Mouse (Mus musculus) lung, postnatal 4 days (tissue): Measurements from ENCODE around the gene Arid4b.
"Not testable (repeated sequence)": the region's sequence is repeated elsewhere in the genome, so short reads cannot be mapped to it uniquely, and the experiment has no call there.

Source experiments
- DNase-seq, 2 experiments: peaks; one replicate each; pipeline ENCODE4 v3.0.0; 2021

The Arid4b gene

DNA sequence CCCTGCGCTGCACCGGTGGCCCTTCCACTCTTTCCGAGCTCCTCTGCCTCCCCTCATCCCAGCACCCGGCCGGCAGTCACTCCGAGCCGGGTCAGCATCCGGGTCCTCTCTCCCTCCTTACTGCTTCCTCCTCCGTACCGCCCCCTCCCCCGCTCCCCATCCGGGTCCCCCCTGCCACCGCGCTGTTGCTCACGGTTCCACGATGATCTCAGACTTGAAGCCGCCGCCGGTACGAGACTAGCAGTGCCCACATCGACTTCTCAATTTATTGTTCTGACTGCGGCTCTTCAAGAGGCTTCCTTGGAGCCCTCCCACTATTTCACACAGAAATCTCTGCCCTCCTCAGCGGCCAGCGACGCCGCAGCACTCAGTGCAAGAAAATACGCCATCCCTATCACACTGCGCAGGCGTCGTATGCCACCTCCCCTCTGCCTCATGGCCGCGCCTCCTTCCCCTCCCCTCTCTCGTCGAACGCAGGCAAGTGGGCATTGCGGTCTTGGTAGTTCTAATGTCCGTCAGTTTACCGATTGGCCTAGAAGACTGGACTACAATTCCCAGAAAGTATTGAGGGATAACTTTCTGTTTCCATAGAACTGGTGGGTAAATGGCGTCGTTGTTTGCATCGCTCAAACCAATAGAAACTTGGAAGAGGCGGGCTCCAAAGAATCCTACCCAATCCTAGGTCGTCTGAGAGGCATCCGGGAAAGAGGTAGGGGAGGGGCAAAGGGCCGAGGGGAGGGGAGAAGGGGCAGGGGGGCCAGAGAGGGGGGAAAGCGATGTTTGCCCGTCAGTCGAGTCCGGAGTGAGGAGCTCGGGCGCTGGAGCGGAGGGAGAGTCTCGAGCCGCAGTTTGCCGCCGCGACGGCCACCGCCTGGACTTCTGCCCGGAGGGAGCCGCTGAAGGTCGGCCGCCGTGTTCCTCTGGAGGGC is at the start of gene Arid4b, which contains the start of gene Ggps1:
Gene Arid4b (plus strand): TSS at position 220 of the 929 bp plus-strand sequence.
Gene Ggps1 (minus strand): TSS at position 476 of the 929 bp plus-strand sequence.
- DNase-seq: peak; percentile 97 to 99

DNA sequence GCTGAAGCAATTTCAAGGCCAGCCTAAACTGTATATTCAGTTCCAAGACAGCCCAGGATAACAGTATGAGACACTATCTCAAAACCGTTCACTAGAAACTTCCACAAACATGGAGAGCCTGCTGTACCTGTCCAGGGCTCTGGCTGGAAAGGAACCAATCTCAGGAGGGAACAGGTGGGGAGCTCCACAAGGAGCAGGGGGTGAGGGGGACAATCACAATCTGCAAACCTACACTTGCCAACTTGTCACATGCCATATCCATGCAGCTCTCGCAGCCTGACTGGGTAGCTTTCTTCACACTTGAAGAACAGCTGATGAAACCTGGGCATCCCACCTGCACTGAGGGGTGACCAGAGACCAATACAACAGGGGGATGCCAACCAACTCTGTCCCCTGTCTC is 49.0 kb upstream of the Arid4b start:
- DNase-seq: no peak

DNA sequence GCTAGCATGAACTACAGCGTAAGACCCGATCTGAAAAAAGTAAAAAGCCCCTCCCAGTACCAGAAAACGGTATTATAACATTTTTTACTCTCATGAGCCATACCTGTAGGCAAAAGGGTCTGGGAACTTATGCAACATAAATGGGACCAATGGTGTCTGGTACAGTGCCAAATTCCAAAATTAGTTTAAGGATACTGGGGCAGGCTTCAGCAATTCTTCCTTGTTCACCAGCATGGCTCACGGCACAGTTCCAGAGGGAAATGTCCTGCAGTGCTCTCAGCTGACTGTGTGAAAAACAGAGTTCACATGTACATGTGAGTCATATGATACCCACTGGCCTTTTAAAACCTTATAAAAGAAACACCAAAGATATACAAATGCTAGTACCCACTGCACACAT is 48.5 kb upstream of the Arid4b start:
- no peak for DNase-seq

DNA sequence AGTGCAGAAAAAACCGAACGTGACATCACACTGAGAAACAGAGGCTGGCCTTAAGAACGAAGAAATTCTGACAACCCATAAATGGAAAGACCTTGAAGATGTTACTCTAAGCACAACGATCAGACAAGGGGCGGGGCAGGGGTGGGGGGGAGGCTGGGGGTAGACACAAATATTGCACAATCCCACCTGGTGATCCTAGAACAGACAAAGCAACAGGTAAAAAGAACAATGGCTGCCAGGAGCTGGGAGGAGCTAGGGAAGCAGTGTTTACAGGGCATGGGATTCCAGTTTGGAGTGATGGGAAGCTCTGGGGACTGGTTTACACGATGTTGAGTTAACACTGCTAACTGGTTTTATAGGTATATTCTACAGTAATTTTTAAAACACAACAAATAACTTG is 47.4 kb upstream of the Arid4b start:
- DNase-seq: no peak

DNA sequence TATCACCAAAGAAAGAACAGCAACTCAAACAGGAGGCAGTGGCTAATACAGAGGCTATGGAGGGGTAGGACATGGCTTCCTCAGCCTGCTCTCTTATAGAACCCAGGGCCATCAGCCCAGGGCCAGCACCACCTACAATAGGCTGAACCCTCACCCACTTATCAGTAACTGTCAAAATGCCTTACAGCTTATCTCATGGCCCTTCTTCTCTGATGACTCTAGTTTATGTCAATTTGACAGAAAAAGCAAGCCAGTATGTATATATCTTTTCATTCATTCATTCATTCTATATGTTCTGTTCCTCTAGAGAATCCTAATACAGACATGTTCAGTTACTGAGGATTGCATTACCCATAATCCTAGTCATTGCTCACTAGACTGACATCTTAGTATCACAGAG is 44.7 kb upstream of the Arid4b start:
- no peak for DNase-seq

DNA sequence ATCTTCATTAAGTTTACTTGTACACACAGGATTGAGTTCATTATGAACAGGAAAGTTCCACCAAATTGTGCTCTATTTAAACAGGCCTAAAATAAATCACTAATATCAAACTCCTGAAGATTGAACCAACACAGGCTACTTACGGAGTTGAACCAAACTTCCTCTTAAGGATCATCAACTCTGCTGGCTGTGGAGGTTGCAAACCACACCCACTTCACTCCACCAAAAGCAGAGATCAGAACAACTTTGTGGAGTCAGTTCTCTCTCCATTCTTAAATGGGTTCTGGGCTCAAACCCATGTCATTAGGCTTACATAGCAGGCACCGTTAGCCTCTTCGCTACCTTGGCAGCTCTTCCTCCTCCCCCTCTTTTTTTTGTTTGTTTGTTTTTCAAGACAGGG is 44.2 kb upstream of the Arid4b start:
- no peak for DNase-seq

DNA sequence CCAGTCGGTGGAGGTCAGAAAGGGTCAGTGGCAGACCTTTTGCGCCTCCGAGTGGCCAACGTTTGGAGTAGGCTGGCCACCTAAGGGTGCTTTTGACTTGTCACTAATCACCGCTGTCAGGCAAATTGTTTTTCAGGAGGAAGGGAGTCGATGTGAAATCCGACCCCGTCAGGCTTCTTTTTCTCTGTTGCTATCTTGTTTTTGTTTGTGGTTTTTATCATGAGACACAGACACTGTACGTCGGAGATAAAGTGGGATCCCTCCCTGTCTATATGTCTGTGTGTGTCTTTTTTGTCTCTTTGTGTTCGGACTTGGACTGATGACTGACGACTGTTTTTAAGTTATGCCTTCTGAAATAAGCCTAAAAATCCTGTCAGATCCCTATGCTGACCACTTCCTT is 41.6 kb upstream of the Arid4b start:
- DNase-seq: not testable (repeated sequence)

DNA sequence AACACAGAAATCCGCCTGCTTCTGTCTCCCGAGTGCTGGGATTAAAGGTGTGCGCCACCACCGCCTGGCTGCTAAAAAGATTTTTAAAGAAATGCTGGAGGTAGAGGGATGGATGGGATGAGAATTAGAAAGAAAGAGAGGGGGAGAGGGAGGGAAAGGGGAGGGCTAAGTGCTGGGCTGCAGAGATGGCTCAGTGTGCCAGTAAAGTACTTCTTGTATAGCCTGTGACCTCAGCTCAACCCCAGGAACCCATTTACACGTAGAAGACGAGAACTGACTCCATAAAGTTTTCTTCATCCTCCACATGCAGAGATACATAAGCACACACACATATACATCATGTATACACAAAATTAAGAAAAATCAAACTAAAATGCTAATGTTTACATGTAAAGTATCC is 37.5 kb upstream of the Arid4b start:
- DNase-seq: no peak

DNA sequence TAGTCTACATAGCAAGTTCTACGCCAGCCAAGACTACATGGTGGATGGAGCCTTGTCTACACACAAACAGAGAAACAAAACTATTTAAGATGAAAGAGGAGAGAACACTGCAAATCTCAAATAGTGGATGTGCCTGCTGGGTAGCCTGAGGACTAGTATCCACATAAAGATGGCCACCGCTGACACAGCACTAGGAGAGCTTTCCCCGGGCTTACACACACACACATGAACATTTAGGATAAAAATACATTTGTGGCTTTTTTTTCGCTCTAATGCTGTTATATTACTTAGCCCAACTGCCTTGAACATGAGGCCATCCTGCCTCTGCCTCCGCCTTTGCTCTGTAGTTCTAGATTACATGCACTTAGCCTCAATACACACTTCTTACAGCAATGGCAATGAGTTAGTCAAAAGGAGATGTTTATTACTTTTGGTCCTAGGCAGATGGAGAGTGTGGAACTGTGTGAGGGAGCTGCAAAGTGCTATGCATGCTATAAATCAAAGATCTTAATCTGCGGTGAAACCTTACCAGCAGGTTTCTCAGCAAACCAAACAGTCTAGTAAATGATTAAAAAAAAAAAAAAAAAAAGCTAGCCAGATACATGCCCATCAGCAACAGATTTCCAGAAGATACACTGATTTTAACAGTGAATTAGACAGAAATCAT is 36.7 kb upstream of the Arid4b start:
- DNase-seq: no peak

DNA sequence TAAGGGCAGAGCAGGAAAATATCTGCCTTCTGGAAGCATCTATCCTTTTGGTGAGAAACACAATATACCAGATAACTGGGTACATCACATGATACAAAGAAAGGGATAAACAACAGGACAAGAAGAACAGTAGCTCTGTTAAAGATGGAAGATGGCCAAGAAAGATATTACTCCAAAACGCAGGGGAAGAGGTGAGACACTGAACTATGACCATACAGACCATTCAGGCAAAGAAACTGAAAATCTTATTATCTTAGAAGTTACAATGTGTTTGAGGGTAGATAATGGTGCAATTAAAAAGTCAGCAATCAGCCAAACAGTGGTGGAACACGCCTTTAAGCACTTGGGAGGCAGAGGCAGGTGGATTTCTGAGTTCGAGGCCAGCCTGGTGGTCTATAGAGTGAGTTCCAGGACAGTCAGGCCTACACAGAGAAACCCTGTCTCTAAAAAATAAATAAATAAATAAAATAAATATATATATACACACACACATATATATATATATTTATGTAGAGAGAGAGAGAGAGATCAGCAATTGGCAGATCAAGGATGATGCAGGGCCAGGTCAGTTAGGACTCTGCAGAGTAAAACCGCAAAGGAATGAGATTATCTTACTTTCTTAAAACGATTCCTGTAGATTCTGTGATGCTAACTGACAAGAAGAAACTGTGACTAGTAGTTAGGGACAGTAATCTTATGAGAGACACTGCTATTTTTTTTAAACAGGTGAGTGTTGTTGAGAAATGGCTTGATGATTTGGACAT is 29.5 kb upstream of the Arid4b start:
- DNase-seq: no peak

DNA sequence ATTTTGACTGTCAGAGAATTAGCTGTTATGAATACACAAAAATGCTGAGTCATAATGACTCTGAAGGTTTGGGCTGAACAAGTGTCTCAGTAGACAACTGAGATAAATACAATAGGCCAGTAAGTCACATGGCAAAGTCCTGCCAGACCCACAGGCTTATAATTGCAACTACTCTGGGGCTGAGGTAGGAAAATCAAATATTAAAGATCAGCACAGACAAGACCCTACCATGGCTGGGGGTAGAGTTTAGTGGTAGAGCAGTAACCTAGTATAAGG is 29.0 kb upstream of the Arid4b start:
- no peak for DNase-seq

DNA sequence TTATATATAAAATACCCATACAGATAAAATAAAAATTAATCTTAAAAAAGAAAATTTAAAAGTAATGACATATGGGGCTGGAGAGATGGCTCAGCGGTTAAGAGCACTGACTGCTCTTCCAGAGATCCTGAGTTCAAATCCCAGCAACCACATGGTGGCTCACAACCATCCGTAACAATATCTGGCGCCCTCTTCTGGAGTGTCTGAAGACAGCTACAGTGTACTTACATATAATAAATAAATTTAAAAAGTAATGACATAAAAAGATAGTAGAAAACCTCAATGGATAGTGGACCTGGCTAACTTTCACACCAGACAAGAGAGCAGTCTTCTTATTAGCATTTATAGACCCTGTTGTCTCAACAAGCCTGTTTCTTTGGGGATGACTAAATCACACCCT is 27.7 kb upstream of the Arid4b start:
- DNase-seq: not testable (repeated sequence)

DNA sequence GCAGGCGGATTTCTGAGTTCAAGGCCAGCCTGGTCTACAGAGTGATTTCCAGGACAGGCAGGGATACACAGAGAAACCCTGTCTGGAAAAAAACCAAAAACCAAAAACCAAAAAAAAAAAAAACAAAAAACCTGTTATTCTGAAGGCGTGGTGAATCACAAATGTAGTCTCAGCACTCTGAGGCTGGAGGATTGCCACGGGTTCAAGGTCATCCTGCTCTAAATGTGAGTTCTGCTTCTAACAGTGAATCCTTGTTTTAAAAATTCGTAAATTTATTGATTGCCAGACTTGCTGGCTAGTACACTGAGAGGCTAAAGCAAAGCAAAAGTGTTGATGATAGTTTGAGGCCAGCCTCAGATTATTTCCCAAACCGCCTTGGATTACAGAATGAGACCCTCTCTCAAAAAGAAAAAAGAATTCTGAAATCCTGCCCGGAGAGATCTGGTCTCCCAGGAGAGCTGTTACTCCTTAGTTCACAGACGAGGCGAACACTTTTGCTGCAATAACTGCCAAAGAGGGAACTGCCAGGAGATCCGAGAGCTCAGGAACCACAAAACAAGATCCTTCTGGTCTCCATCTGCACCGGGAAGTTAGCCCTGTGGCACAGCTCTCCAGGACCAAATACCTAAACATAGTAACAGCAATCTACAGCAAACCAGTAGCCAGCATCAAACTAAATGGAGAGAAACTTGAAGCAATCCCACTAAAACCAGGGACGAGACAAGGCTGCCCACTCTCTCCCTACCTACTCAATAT is 27.0 kb upstream of the Arid4b start:
- no peak for DNase-seq

DNA sequence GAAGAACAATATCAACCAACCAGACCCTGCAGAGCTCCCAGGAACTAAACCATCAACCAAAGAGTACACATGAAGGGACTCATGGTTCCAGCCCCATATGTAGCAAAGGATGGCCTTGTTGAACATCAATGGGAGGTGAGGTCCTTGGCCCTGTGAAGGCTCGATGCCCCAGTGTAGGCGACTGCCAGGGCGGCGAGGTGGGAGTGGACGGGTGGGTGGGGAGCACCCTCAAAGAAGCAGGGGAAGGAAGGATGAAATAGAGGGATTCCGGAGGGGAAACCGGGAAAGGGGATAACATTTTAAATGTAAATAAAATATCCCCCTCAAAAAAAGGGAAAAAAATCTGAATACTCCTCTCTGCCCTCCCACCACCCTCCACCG is 24.1 kb upstream of the Arid4b start:
- DNase-seq: no peak

DNA sequence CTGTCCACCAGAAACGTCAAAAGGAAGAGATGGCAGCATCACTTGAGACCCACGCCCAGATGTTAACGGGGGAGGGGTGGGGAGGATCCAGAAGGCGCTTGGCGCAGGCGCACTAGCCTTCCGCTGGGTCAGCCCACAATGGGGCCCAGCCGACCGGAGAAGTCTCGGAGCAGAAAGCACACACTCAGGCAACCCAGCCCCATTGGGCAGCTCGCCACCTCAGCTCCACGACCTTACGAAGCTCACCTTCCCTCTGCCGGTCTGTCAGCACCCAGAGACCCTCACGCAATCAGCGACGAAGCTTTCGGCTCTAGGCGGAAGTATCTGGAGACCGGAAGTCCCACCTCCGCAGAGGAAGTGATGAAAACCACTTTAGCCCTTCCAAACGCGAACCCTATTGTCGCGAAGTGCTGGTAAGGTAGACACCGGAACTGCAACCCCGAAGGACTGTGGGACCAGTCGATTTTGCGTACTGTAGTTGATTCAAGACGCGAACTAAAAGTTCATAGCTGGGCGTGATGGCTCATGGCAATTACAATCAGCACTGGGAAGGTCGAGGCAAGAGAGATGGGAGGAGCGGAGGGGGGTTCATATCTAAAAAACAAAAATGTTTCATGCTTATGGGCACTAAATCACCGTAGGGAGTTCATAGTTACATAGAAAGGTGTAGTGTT is 23.6 kb upstream of the Arid4b start, which contains the start of gene Tbce:
Gene Tbce (minus strand): TSS at position 347 of the 674 bp plus-strand sequence.
- peak; percentile 92 to 93 for DNase-seq

DNA sequence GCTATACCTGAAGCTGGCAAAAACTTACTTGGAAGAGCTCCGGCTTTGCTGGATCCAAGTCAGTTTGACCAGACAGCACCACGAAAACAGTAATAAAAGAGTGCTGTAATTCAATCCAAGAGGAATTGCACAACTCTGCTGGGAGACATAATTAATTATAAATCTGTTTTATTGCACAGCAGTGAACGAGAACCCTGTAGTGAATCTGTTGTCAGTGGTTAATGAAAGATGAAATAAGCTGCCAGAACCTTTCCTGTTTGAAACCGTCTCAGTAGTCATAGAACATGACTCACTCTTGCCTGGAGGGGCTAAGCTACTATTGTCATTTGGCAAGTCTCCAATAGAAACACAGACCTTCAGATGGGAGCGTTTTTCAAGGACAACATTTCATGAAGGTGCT is 22.8 kb upstream of the Arid4b start:
- no peak for DNase-seq

DNA sequence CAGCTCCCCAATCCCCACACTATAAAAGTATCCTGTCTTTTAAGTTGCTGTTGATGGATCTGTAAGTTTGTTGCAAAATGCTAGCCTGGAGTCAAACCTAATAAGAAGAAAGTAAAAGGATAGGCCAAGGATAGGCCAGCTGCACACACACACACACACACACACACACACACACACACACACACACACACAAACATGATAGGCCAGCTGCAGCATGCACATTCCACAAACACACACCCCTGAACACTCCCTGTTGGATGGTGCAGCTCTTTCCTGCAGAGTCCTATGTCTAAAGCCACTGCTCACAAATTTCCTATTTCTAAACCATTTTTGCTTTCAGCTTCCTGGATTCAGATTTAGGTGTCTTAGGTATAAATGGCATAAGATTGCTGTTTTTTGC is 19.2 kb upstream of the Arid4b start:
- DNase-seq: no peak

DNA sequence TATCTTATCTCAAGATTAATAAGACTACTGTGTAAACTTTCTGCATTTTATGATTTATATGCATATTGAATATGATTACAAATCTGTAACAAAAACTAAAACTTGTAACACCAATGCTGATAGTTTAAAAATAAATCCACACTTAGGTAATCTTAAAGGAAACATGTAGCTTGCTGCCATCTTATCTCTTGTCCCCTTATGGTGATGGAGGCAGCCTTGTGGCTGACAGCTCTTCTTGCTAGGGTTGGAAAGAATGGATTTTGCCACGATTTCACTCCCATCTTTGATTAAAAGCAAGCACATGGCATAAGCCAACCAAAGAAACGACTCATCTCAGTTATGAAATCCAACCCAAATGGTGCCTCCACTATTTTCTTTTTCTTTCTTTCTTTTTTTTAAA is 18.5 kb upstream of the Arid4b start:
- no peak for DNase-seq

DNA sequence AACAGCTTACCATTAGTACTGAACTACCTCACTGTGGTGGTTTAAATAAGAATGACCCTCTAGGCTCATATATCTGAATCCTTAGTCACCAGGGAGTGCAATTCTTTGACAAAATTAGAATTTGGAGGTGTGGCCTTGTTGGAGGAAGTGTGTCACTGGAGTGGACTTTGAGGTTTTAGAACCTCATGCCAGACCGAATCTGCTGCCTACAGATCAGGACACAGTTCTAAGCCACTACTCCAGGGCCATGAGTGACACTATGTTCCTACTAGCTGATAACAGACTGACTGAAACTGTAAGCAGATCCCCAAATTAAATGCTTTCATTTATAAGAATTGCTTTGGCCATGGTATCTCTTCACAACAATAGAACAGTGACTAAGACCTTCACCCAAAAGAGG is 13.2 kb upstream of the Arid4b start:
- DNase-seq: no peak

DNA sequence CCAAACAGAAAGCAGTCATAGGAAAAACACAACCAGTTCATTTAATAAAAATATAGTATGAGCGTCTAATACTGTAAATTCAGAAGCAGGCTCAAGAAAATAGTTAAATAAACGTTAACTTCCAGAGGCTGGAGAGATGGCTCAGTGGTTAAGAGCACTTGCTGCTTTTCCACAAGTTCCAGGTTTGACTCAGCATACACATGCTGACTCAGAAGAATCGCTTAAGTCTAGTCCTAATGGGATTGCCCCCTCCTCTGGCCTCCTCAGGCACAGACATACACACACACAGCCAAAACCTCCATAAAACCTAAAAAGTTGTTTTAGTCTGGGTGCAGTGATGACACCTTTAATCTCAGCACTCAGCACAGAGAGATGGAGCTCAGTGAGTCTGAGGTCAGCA is 6.2 kb upstream of the Arid4b start:
- DNase-seq: no peak

DNA sequence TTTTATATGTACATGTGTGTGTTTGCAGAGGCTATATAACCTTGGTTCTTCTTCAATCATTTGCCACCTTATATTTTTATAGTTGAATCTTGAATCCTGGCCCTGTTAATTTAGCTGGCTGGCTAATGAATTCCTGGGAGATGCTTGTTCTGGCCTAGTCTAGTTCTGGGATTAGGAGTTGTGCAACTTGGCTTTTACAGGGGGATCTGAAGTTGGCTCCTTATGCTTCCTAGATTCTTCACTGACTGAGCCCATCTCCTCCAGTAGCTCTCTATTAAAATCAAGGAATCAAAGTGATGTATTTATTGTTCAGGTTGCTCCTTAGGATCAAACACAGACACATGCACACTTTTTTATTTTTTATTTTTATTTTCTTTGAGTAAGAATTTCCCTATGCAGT is 3.5 kb upstream of the Arid4b start:
- DNase-seq: no peak
